Mouse (Mus musculus): ENCODE results near the gene Mogat2.
A peak's percentile ranks its signal among the peaks of the same experiment; 100 is the strongest.

Gene Mogat2

GRCm38 (mm10) chr7:99238417-99238816 lies at the start of gene Mogat2:
Mogat2 (minus strand) TSS chr7:99238619.
- DNase-seq (ENCODE audit: low spot score) = no peak

DNA sequence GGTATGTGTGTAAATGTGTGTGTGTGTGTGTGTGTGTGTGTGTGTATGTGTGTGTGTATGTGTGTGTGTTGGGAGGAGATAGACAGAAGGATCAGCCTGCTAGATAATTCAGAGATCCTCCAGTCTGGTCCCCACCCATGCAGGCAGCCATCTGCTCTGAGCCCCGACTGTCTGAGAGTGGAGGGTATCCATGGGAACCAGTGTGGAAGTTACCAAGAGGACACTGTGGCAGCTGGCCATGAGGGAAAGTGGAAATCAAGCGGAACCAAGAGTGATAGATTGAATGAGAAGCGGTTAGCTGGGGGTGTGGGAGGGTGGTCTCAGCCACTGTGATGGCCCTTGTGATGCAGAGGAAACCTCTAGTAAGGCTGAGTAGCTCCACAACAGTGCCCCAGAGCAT lies 48.9 kb upstream of the Mogat2 start:
- DNase-seq (ENCODE audit: low spot score) = no peak

DNA sequence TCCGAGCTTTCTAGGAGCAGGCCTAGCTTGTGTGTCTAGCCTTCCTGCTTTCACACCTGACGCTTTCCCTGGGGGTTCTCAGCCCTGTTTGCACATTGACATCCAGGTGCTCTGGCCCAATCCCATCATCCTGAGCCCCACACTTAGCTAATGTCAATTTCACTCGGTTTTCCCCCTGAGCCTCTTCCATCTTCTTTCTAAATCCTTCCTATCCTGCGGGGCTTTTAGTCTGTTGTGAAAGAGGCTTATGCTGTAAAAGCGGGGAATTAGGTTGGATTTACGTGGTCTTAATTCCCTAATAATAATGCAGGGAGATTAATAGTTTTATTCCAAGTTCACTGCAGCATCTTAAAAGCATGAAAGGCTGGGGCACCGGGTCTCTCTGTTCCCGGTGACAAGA lies 41.2 kb upstream of the Mogat2 start:
- no peak for DNase-seq (ENCODE audit: low spot score)

DNA sequence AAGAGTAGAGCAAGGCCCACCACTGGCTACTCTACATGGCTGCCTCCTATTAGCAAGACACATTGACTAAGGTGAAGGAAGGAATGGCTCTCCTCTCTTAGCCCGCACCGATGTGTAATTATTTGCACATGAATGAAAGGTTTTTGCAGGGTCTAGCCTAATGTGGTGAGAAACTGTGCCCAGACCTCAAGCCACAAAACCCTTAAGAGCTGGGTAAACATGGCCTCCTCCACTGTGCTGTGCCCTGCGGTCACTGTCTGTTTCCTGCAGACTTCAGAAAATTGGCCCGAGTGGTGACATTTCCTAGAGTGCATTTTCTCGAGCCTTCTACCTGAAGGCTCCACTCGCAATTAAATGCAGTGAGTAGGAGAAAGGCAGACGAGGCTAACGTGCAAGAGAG lies 39.9 kb upstream of the Mogat2 start:
- DNase-seq (ENCODE audit: low spot score) = no peak

- DNase-seq (ENCODE audit: low spot score) = no peak
Measured at GRCm38 (mm10) chr7:99276679-99277078, 38.3 kb upstream of the Mogat2 start.

DNA sequence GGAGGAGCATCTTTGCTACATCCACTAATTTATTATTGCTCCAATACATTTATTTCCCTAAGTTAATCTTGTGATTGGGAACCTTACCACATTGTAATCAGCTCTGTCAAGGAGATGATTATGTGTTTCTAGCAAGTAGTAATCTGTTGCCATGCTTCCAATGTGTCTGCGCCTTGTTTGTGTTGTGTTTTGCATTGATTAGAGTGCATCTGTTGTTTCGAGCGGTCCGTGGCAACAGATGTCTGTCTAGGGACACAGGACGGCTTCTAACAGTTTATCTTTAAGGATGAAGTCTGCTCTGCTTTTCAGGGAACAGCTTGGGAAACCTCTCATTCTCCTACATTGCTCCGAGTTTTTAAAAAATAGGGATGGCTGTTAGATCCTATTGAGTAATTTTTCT lies 36.7 kb upstream of the Mogat2 start:
- no peak for DNase-seq (ENCODE audit: low spot score)

- DNase-seq (ENCODE audit: low spot score) = no peak
Measured at GRCm38 (mm10) chr7:99271630-99272029, 33.2 kb upstream of the Mogat2 start.

DNA sequence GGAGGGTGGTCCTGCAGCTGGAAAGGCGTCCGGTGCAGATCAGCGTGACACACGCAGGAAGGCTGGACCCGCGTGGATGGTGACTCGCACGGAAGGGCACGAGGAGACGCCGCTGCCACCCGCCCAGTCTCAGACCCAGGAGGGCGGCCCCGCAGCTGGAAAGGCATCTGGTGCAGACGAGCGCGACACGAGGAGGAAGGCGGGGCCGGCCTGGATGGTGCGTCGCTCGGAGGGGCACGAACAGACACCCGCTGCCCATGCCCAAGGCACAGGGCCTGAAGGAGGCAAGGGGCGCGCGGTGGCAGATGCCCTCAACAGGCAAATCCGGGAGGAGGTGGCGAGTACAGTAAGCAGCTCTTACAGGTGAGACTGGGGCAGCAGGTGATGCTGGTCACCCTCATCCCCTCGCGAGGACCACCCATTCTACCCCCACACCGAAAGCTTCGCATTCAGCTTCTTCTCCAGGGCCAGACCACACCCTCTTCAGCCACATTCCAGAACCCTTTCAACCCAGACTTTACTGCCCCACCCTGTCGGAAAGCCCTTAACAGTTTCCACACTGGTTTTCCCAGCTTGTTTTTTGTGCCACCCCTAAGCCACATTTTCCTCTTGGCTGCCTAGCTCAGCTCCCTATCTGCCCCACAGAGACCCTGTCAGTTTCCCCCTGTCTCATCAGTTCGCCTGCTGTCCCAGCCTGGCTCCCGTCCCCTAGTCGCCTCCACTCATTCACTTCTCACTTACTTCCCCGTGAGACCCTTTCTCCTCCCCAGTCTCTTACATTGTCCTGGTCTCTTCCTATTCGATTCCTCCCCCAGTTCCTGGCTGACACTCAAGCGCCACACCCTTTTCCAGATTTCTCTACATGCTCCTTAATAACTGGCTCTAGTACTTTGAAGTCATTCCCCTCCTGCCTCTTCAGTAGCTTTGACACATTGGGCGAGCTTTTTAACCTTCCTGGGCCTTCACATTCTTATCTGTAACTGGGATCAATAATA lies 30.8 kb upstream of the Mogat2 start:
- peak; percentile 9 for DNase-seq (ENCODE audit: low spot score)

DNA sequence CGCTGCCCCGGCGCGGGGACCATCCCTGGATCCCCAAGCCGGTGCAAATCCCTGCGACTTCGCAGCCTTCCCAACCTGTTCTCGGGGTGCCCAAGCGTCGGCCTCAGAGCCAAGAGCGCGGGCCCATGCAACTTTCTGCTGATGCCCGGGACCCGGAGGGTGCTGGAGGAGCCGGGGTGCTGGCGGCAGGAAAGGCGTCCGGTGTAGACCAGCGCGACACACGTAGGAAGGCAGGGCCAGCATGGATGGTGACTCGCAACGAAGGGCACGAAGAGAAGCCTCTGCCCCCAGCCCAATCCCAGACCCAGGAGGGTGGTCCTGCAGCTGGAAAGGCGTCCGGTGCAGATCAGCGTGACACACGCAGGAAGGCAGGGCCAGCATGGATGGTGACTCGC lies 30.1 kb upstream of the Mogat2 start:
- DNase-seq (ENCODE audit: low spot score) = no peak

GRCm38 (mm10) chr7:99267897-99268505 lies 29.6 kb upstream of the Mogat2 start:
- DNase-seq (ENCODE audit: low spot score) = peak; percentile 46

- DNase-seq (ENCODE audit: low spot score) = no peak
Measured at GRCm38 (mm10) chr7:99267251-99267896, 29.0 kb upstream of the Mogat2 start, which contains the start of gene Map6. Map6 (plus strand) TSS chr7:99267447.

DNA sequence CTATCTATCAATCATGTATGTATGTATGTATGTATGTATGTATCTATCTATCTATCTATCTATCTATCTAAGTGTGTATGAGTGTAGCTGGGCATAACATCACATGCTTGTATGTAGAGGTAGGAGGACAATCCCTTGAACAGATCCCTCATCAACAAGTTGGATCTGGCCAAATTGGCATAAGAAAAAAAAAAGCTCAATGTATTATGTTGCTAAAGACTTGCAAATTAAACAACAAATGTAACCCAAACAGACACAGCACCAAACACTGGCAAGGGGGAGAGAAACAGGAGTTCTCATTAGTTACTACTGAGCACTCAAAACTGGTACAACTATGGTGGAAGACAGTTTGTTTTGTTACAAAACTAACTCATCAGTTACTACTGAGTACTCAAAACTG lies 26.2 kb upstream of the Mogat2 start:
- no peak for DNase-seq (ENCODE audit: low spot score)

- no peak for DNase-seq (ENCODE audit: low spot score)
Measured at GRCm38 (mm10) chr7:99263509-99263908, 25.1 kb upstream of the Mogat2 start.

GRCm38 (mm10) chr7:99261900-99262299 lies 23.5 kb upstream of the Mogat2 start:
- DNase-seq (ENCODE audit: low spot score) = no peak

DNA sequence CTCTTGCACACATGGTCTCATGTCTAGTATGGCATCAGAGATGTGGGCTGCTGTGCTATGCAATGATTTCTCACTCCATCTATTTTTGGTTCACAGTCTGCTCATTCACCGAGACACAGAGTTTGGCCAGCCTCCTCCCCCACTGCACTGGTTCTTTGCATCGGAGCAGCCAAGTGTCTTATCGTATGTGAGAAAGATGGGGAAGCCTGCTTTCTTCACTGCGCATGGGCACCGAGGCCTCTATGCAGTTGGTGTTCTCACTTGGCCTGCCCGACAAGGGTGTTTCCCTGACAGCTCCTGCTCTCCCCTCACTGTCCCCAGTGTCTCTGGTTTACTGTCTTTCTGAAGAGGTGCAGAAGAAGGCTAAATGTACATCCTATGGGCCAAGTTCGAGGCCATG lies 16.6 kb upstream of the Mogat2 start:
- no peak for DNase-seq (ENCODE audit: low spot score)

- DNase-seq (ENCODE audit: low spot score) = no peak
Measured at GRCm38 (mm10) chr7:99250386-99250785, 12.0 kb upstream of the Mogat2 start.

- DNase-seq (ENCODE audit: low spot score) = no peak
Measured at GRCm38 (mm10) chr7:99249582-99249911, 11.1 kb upstream of the Mogat2 start.

GRCm38 (mm10) chr7:99248906-99249581 lies 10.6 kb upstream of the Mogat2 start:
- DNase-seq (ENCODE audit: low spot score) = no peak

GRCm38 (mm10) chr7:99248157-99248742 lies 9.8 kb upstream of the Mogat2 start:
- no peak for DNase-seq (ENCODE audit: low spot score)

GRCm38 (mm10) chr7:99242097-99242496 lies 3.7 kb upstream of the Mogat2 start:
- no peak for DNase-seq (ENCODE audit: low spot score)

DNA sequence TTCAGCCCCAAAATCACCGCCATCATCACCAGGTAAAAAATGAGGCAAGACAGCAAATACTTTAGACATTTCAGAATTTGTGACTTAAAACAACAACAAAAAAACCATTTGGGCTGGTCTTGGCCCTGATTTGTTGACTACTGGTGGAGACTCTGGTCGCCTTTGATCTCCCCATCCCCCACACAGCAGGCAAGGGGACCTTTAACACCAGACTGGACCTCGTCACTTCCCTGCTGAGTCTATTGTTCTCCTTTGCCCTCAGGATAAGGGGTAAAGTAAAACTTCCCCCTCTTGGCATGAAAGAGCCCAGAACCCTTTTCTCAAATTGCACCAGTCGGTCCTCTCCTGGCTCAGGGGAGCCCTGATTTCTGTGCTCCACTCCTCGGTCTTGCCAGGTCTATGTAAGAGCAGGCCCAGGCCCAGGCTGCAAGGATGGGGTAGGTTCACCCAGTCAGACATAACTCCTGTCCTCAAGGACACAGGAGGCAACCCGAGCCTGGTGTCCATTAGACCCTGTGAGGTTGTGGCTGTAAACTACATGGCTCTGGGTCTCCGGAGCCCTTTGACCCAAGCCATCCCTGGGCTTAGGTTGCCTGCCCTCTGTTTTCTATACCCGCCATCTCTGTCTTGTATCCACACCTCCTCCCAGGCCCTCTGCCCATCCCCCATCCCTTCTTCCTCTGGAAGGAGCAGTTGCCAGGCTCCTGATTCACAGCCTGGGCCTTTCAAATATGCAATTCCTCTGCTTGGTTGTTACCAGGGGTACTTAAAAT lies 1.3 kb downstream of the Mogat2 start:
- no peak for DNase-seq (ENCODE audit: low spot score)

All from urinary bladder, postnatal 25 days (tissue).